Mouse (Mus musculus): Measurements from ENCODE around the gene Ccdc138.
A peak's percentile ranks its signal among the peaks of the same experiment; 100 is the strongest.
"Not testable (repeated sequence)": the region's sequence is repeated elsewhere in the genome, so short reads cannot be mapped to it uniquely, and the experiment has no call there.

Ccdc138 gene

GRCm38 (mm10) chr10:58497320-58498284 lies at the start of gene Ccdc138:
TSS of gene Ccdc138 (plus strand) at chr10:58497948.
- peak; percentile 94 for DNase-seq (ENCODE audit: low spot score)

GRCm38 (mm10) chr10:58451575-58451974 lies 46.2 kb upstream of the Ccdc138 start:
- DNase-seq (ENCODE audit: low spot score): no peak

GRCm38 (mm10) chr10:58452185-58452584 lies 45.6 kb upstream of the Ccdc138 start:
- DNase-seq (ENCODE audit: low spot score): no peak

- no peak for DNase-seq (ENCODE audit: low spot score)
Measured at GRCm38 (mm10) chr10:58459896-58460295, 37.9 kb upstream of the Ccdc138 start.

- DNase-seq (ENCODE audit: low spot score): no peak
Measured at GRCm38 (mm10) chr10:58477086-58477755, 20.5 kb upstream of the Ccdc138 start.

- DNase-seq (ENCODE audit: low spot score): no peak
Measured at GRCm38 (mm10) chr10:58478071-58478578, 19.6 kb upstream of the Ccdc138 start.

GRCm38 (mm10) chr10:58479954-58480490 lies 17.7 kb upstream of the Ccdc138 start:
- DNase-seq (ENCODE audit: low spot score): no peak

- DNase-seq (ENCODE audit: low spot score): no peak
Measured at GRCm38 (mm10) chr10:58491031-58491430, 6.7 kb upstream of the Ccdc138 start.

- DNase-seq (ENCODE audit: low spot score): no peak
Measured at GRCm38 (mm10) chr10:58495637-58496036, 2.1 kb upstream of the Ccdc138 start.

GRCm38 (mm10) chr10:58496732-58497131 lies 1.0 kb upstream of the Ccdc138 start:
- no peak for DNase-seq (ENCODE audit: low spot score)

GRCm38 (mm10) chr10:58498516-58498915 lies 768 bp downstream of the Ccdc138 start:
- DNase-seq (ENCODE audit: low spot score): no peak

- DNase-seq (ENCODE audit: low spot score): no peak
Measured at GRCm38 (mm10) chr10:58529358-58529757, 31.6 kb downstream of the Ccdc138 start.

GRCm38 (mm10) chr10:58530896-58531790 lies 33.4 kb downstream of the Ccdc138 start:
- DNase-seq (ENCODE audit: low spot score): no peak

- DNase-seq (ENCODE audit: low spot score): no peak
Measured at GRCm38 (mm10) chr10:58532177-58532576, 34.4 kb downstream of the Ccdc138 start.

GRCm38 (mm10) chr10:58536276-58536675 lies 38.5 kb downstream of the Ccdc138 start:
- not testable (repeated sequence) for DNase-seq (ENCODE audit: low spot score)

- no peak for DNase-seq (ENCODE audit: low spot score)
Measured at GRCm38 (mm10) chr10:58540613-58541012, 42.9 kb downstream of the Ccdc138 start.

GRCm38 (mm10) chr10:58548739-58549138 lies 51.0 kb downstream of the Ccdc138 start:
- no peak for DNase-seq (ENCODE audit: low spot score)

GRCm38 (mm10) chr10:58554693-58555387 lies 57.1 kb downstream of the Ccdc138 start:
- no peak for DNase-seq (ENCODE audit: low spot score)

- DNase-seq (ENCODE audit: low spot score): peak; percentile 72
Measured at GRCm38 (mm10) chr10:58559098-58559497, 61.4 kb downstream of the Ccdc138 start.

- DNase-seq (ENCODE audit: low spot score): peak; percentile 47
Measured at GRCm38 (mm10) chr10:58559901-58560300, 62.2 kb downstream of the Ccdc138 start.

GRCm38 (mm10) chr10:58560521-58560920 lies 62.8 kb downstream of the Ccdc138 start:
- no peak for DNase-seq (ENCODE audit: low spot score)
